Mouse (Mus musculus) midbrain, embryonic 13.5 days (tissue): ENCODE results near the gene Camkmt. TPM values are rescaled to one million over a fixed set of nuclear protein-coding genes. Genes with fewer than 3 reads are reported as not detected.
A peak's percentile ranks its signal among the peaks of the same experiment; 100 is the strongest.

ENCODE experiments used
- ATAC-seq: fragments of 200-750 bp; cut with Nextera tagmentation; 2 replicates; pipeline ENCODE4 v1.8.0; 2017; ENCODE audit warnings: mild to moderate bottlenecking, moderate TSS enrichment, moderate library complexity
- H3K27ac ChIP-seq: fragments of 300-500 bp; sonication (generic); 2 replicates; pipeline ENCODE4 v1.5.1; 2015; ENCODE audit warnings: inconsistent platforms, mild to moderate bottlenecking, moderate library complexity
- H3K27me3 ChIP-seq: fragments of 300-500 bp; sonication (generic); 2 replicates; pipeline ENCODE4 v1.6.1; 2015; ENCODE audit warnings: mild to moderate bottlenecking, inconsistent platforms
- H3K36me3 ChIP-seq: fragments of 300-500 bp; sonication (generic); 2 replicates; pipeline ENCODE4 v1.6.1; 2015; ENCODE audit warnings: mild to moderate bottlenecking, inconsistent platforms
- H3K4me1 ChIP-seq: fragments of 300-500 bp; sonication (generic); replicated peaks from 2 replicates; pipeline ENCODE4 v1.6.1; 2015; ENCODE audit warnings: inconsistent platforms
- H3K4me2 ChIP-seq: fragments of 300-500 bp; sonication (generic); replicated peaks from 2 replicates; pipeline ENCODE4 v1.6.1; 2015; ENCODE audit warnings: moderate library complexity, mild to moderate bottlenecking, inconsistent platforms
- H3K4me3 ChIP-seq: fragments of 300-500 bp; sonication (generic); replicated peaks from 2 replicates; pipeline ENCODE4 v1.5.1; 2015; ENCODE audit warnings: mild to moderate bottlenecking, inconsistent platforms
- H3K9ac ChIP-seq: fragments of 300-500 bp; sonication (generic); replicated peaks from 2 replicates; pipeline ENCODE4 v1.6.1; 2015; ENCODE audit warnings: mild to moderate bottlenecking, inconsistent platforms
- H3K9me3 ChIP-seq: fragments of 300-500 bp; sonication (generic); 2 replicates; pipeline ENCODE4 v1.6.1; 2016; ENCODE audit warnings: mild to moderate bottlenecking, inconsistent platforms
- WGBS: fragments of 180-500 bp; shearing (Covaris S2); methylation state at CpG from one replicate; pipeline ENCODE4 v1.1.7; 2015; 5-methylcytosine and 5-hydroxymethylcytosine counted together
- polyA plus RNA-seq: library from polyadenylated mRNA; unstranded; fragments of >200 nt; fragmentation: Nextera tagmentation; extraction: Ambion mirVana; gene quantifications from 2 replicates; pipeline ENCODE4 v1.2.1, GENCODE M21; 2015

The Camkmt gene
- polyA plus RNA-seq, 1 experiment from 2014 or later: 18.6 TPM

DNA sequence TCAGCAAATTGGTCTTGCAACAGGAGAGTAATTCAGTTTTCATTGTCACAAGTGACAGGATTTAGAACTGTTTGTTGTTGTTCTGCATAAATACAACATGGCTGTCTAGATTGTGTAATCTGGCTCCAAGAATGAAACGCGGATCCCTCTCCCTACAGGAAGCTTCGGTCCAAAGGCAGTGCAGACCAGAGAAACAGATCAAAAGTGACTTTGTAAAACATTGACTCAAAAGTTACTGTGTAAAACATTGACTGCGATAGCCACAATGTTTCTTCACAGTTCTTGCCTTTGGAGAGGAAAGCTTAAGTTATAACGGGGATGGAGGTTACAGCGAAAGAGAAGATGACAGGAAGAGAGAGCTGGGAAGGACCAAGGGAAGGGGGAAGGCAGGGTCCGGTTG lies 288.7 kb downstream of the Camkmt start:
- 94% methylated on average over 7 of the region's 7 CpGs for WGBS
- Histone ChIP-seq H3K4me2 (no peak overlapping the region), H3K4me1 (peaks cover 25% of the 10 kb centered on the region), H3K4me3 (no peak overlapping the region), H3K27me3 (peaks cover 52% of the 10 kb centered on the region), H3K9ac (no peak overlapping the region), H3K27ac (no peak overlapping the region), H3K9me3 (no peaks in the 10 kb centered on the region), H3K36me3 (no peaks in the 10 kb centered on the region)
- no peak for ATAC-seq

DNA sequence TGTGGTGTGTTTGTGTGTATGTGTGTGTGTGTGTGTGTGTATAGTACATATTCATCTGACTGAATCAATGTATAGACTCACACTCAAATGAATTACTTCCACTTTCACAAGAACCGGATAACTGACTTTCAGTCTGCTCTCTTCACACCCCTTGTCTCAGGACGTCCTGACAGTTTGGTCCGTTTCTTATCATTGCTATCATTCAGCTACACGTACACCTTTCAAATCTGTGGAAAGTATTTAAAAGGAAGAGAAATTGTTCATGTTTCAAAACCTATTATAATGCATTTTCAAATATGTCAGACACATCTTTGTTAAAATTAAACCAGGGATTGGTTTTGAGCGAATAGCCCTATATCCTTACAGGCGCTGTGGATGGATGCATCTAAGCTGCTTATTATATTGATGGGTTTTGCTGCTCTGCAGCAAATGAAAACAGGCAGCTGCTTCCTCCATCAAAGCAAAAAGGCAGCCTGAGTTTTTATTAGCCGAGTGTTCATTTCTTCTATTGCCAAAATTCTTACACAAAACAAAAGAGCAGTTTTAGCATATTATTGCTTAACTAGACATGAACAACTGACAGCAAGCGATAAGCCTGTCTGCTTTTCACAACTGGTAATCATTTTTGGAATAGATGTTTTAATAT lies 291.3 kb downstream of the Camkmt start:
- H3K4me1 ChIP-seq: 0 out of 2 replicates have a peak, but pooled peaks cover 3% of the 10 kb centered on the region
- no peak overlapping the region for H3K27ac ChIP-seq
- peaks cover 65% of the 10 kb centered on the region for H3K27me3 ChIP-seq
- H3K4me2 ChIP-seq: no peak overlapping the region
- no peak overlapping the region for H3K9ac ChIP-seq
- ATAC-seq: no peak
- H3K36me3 ChIP-seq: no peaks in the 10 kb centered on the region
- H3K9me3 ChIP-seq: no peaks in the 10 kb centered on the region
- WGBS: 74% methylated on average over 8 of the region's 8 CpGs
- H3K4me3 ChIP-seq: no peak overlapping the region

- Histone ChIP-seq H3K9ac (no peak overlapping the region), H3K27me3 (peaks cover 67% of the 10 kb centered on the region), H3K9me3 (no peaks in the 10 kb centered on the region), H3K4me1 (0 out of 2 replicates have a peak, but pooled peaks cover 3% of the 10 kb centered on the region), H3K4me2 (no peak overlapping the region), H3K36me3 (no peaks in the 10 kb centered on the region), H3K27ac (no peak overlapping the region; the same call in 1 of the 2 replicates), H3K4me3 (no peak overlapping the region)
- WGBS: 65% methylated on average over 4 of the region's 4 CpGs
- no peak for ATAC-seq
Observed at GRCm38 (mm10) chr17:85382344-85382743, 292.0 kb downstream of the Camkmt start.

DNA sequence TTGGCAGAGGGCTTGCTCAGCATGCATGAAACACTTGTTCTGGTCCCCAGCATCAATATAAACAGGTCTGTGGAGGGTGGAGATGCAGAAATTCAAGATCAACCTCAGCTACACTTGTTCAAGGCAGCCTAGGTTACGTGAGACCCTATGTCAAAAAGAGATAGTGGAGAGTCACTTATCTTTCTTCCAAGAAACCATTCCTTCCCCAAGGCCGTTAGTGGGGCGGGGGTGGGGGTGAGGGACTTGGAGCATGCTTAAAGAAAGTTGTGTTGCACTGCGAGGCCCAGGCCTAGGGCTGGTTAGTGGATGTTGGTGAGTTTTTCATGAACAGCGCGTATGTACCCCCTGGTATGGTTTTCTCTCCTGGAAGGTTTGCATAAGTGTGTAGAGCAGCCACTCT lies 292.6 kb downstream of the Camkmt start:
- Histone ChIP-seq H3K27ac (no peak overlapping the region; the same call in 1 of the 2 replicates), H3K4me3 (no peak overlapping the region), H3K27me3 (peaks cover 69% of the 10 kb centered on the region), H3K36me3 (no peaks in the 10 kb centered on the region), H3K9me3 (no peaks in the 10 kb centered on the region), H3K4me1 (0 out of 2 replicates have a peak, but pooled peaks cover 3% of the 10 kb centered on the region), H3K4me2 (no peak overlapping the region), H3K9ac (no peak overlapping the region)
- no peak for ATAC-seq
- WGBS: 88% methylated on average over 6 of the region's 6 CpGs

GRCm38 (mm10) chr17:85393091-85393890 lies 302.9 kb downstream of the Camkmt start:
- H3K4me3 ChIP-seq: no peak overlapping the region
- H3K27ac ChIP-seq: peak overlapping the region; percentile 75
- peak overlapping the region; percentile 44 for H3K4me2 ChIP-seq
- ATAC-seq: peak; percentile 24; the same call in 1 of the 2 replicates
- H3K36me3 ChIP-seq: no peaks in the 10 kb centered on the region
- WGBS: 18% methylated on average over 16 of the region's 16 CpGs
- H3K27me3 ChIP-seq: peaks cover 33% of the 10 kb centered on the region
- H3K4me1 ChIP-seq: peaks cover 45% of the 10 kb centered on the region
- no peak overlapping the region for H3K9ac ChIP-seq
- no peaks in the 10 kb centered on the region for H3K9me3 ChIP-seq

- no peaks in the 10 kb centered on the region for H3K36me3 ChIP-seq
- H3K4me1 ChIP-seq: peaks cover 45% of the 10 kb centered on the region
- ATAC-seq: peak; percentile 81
- 17% methylated on average over 7 of the region's 7 CpGs for WGBS
- no peak overlapping the region for H3K9ac ChIP-seq
- H3K4me3 ChIP-seq: peak overlapping the region; percentile 1; the same call in 1 of the 2 replicates
- peak overlapping the region; percentile 75 for H3K27ac ChIP-seq
- H3K27me3 ChIP-seq: peaks cover 35% of the 10 kb centered on the region
- H3K4me2 ChIP-seq: peak overlapping the region; percentile 44
- no peaks in the 10 kb centered on the region for H3K9me3 ChIP-seq
Observed at GRCm38 (mm10) chr17:85393891-85394321, 303.6 kb downstream of the Camkmt start.

DNA sequence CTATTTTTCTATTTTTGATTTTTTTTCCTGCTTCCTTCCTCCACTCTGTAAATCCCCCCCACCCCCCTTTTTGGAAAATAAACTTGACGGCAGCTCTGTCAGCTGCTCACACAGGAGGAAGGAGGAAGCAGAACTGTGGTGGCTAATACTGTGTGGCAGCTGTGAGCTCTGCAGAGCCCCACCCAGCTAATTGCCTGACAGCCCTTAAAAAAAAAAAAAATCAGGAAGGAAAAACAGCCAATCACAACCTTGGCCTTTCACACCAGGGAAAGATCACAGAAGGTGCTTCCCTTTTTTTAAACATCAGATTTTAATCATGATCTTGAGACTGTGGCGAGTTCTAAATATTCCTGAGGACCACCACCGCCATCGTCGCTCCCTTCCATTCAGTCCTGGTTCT lies 305.1 kb downstream of the Camkmt start:
- Histone ChIP-seq H3K27me3 (peaks cover 27% of the 10 kb centered on the region), H3K27ac (peak overlapping the region; percentile 75), H3K4me1 (peaks cover 45% of the 10 kb centered on the region), H3K9me3 (no peaks in the 10 kb centered on the region), H3K4me2 (0 out of 2 replicates have a peak overlapping the region, but pooled peaks have one; percentile 44), H3K4me3 (no peak overlapping the region), H3K36me3 (no peaks in the 10 kb centered on the region), H3K9ac (no peak overlapping the region)
- 36% methylated on average over 5 of the region's 5 CpGs for WGBS
- no peak for ATAC-seq

DNA sequence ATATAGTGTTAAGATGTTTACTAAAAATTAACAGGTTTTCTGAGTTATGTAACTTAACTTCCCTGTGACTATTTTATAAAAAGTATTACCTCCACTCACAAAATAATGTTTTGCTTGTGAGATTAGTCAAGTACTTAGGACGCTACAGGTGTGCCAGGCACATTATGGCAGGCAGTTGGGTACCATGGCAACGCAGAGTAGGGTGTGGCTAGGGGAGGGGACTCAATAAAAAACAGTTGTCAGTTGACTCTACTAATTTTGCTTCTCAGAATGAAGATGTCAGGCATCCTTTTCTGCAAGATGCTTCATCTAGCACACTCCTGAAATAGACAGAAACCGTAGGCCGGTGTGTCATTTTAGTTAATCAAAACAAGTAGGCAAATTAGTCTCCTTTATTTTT lies 310.4 kb downstream of the Camkmt start:
- H3K9ac ChIP-seq: no peak overlapping the region
- H3K27ac ChIP-seq: no peak overlapping the region
- WGBS: 81% methylated on average over 4 of the region's 4 CpGs
- no peak for ATAC-seq
- no peak overlapping the region for H3K4me2 ChIP-seq
- peaks cover 55% of the 10 kb centered on the region for H3K27me3 ChIP-seq
- H3K9me3 ChIP-seq: no peaks in the 10 kb centered on the region
- peaks cover 12% of the 10 kb centered on the region for H3K4me1 ChIP-seq
- H3K36me3 ChIP-seq: no peaks in the 10 kb centered on the region
- no peak overlapping the region for H3K4me3 ChIP-seq

DNA sequence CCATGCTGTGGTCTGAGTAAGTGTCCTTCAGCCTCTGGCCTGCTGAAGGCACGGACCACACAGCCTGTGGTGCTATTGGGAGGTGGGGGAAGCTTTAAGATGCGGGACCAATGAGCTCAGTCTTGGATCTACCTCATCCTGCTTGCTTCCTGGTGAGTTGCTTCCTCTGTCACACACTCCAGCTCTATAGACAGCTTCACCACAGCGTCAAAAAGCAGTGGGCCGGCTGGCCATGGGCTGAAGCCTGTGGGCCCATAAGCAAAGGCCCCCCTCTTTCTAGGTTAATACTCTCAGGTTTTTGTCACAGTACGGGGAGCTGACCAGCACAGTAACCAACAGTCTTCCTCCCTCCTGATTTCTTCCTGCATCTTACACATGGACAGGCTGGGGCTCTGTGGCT lies 314.8 kb downstream of the Camkmt start:
- 83% methylated on average over 5 of the region's 5 CpGs for whole genome bisulfite sequencing
- Histone ChIP-seq H3K9ac (no peak overlapping the region), H3K9me3 (no peaks in the 10 kb centered on the region; the same call in 1 of the 2 replicates), H3K36me3 (no peaks in the 10 kb centered on the region), H3K4me3 (no peak overlapping the region), H3K27me3 (peaks cover 50% of the 10 kb centered on the region), H3K4me2 (no peak overlapping the region), H3K27ac (no peak overlapping the region), H3K4me1 (no peaks in the 10 kb centered on the region)
- no peak for ATAC-seq

- H3K27ac ChIP-seq: no peak overlapping the region
- no peak overlapping the region for H3K4me2 ChIP-seq
- H3K27me3 ChIP-seq: peaks cover 40% of the 10 kb centered on the region
- no peaks in the 10 kb centered on the region; the same call in 1 of the 2 replicates for H3K9me3 ChIP-seq
- no peak overlapping the region for H3K4me3 ChIP-seq
- H3K4me1 ChIP-seq: no peaks in the 10 kb centered on the region
- ATAC-seq: no peak
- H3K9ac ChIP-seq: no peak overlapping the region
- WGBS: 85% methylated on average over 10 of the region's 10 CpGs
- no peaks in the 10 kb centered on the region for H3K36me3 ChIP-seq
Observed at GRCm38 (mm10) chr17:85406195-85406594, 315.8 kb downstream of the Camkmt start.

GRCm38 (mm10) chr17:85428831-85429230 lies 338.5 kb downstream of the Camkmt start:
- Histone ChIP-seq H3K4me1 (0 out of 2 replicates have a peak, but pooled peaks cover 4% of the 10 kb centered on the region), H3K27me3 (no peaks in the 10 kb centered on the region), H3K4me3 (no peak overlapping the region), H3K4me2 (no peak overlapping the region), H3K27ac (no peak overlapping the region), H3K9me3 (no peaks in the 10 kb centered on the region), H3K9ac (no peak overlapping the region), H3K36me3 (no peaks in the 10 kb centered on the region)
- ATAC-seq: no peak
- WGBS: 92% methylated on average over 7 of the region's 7 CpGs

- ATAC-seq: no peak
- Histone ChIP-seq H3K36me3 (no peaks in the 10 kb centered on the region), H3K4me2 (no peak overlapping the region), H3K9ac (no peak overlapping the region), H3K9me3 (no peaks in the 10 kb centered on the region), H3K27ac (no peak overlapping the region), H3K27me3 (peaks cover 27% of the 10 kb centered on the region), H3K4me3 (no peak overlapping the region), H3K4me1 (peaks cover 11% of the 10 kb centered on the region; the same call in 1 of the 2 replicates)
- 37% methylated on average over 8 of the region's 8 CpGs for WGBS
Observed at GRCm38 (mm10) chr17:85432923-85433322, 342.6 kb downstream of the Camkmt start.
